Mouse (Mus musculus) ES-Bruce4 (cell line): ENCODE measurements around the gene Paf1. TPM values are rescaled to one million over a fixed set of nuclear protein-coding genes. Genes with fewer than 3 reads are reported as not detected.
A peak's percentile ranks its signal among the peaks of the same experiment; 100 is the strongest.

Experiments
- H3K27ac ChIP-seq: 2 replicates; pipeline ENCODE4 v1.5.1; 2012; ENCODE audit warnings: low read length, inconsistent platforms; ENCODE audit not compliant: insufficient read depth
- H3K27me3 ChIP-seq: 2 replicates; pipeline ENCODE4 v1.6.1; 2012; ENCODE audit warnings: mild to moderate bottlenecking, low read length, inconsistent platforms; ENCODE audit not compliant: control insufficient read depth, poor library complexity, insufficient read depth, severe bottlenecking
- H3K36me3 ChIP-seq: 2 replicates; pipeline ENCODE4 v1.6.1; 2012; ENCODE audit warnings: inconsistent platforms, mild to moderate bottlenecking, low read length, moderate library complexity; ENCODE audit not compliant: control insufficient read depth, poor library complexity, insufficient read depth, severe bottlenecking
- H3K4me1 ChIP-seq: one replicate; pipeline ENCODE4 v1.8.1; 2011; ENCODE audit warnings: low read length; ENCODE audit not compliant: control insufficient read depth, insufficient read depth
- H3K4me3 ChIP-seq: 2 replicates; pipeline ENCODE4 v1.5.1; 2011; ENCODE audit warnings: low read depth, mild to moderate bottlenecking, low read length
- H3K9ac ChIP-seq: 2 replicates; pipeline ENCODE4 v1.6.1; 2012; ENCODE audit warnings: low read depth, mild to moderate bottlenecking, inconsistent platforms; ENCODE audit not compliant: poor library complexity, severe bottlenecking
- H3K9me3 ChIP-seq: replicated peaks from 2 replicates; pipeline ENCODE4 v1.6.1; 2012; ENCODE audit warnings: mild to moderate bottlenecking, low read length, inconsistent platforms; ENCODE audit not compliant: control insufficient read depth, poor library complexity, insufficient read depth, severe bottlenecking
- CTCF ChIP-seq: IDR thresholded peaks from one replicate; pipeline ENCODE4 v1.8.1; 2011; ENCODE audit warnings: low read depth, low read length
- EP300 ChIP-seq: IDR thresholded peaks from 2 replicates; pipeline ENCODE4 v1.6.1; 2011; ENCODE audit warnings: low read depth, low read length; ENCODE audit not compliant: insufficient read depth
- POLR2A ChIP-seq: IDR thresholded peaks from one replicate; pipeline ENCODE4 v1.8.1; 2011; ENCODE audit warnings: low read length; ENCODE audit not compliant: insufficient read depth
- polyA plus RNA-seq: library from polyadenylated mRNA; stranded (reverse); fragments of >200 nt; gene quantifications from 2 replicates; pipeline ENCODE4 v1.2.4, GENCODE M21; 2011; ENCODE audit warnings: low read depth; ENCODE audit not compliant: missing spikeins, insufficient read depth, insufficient read length

Gene Paf1
- polyA plus RNA-seq, 1 experiment, result 88.7 TPM

DNA sequence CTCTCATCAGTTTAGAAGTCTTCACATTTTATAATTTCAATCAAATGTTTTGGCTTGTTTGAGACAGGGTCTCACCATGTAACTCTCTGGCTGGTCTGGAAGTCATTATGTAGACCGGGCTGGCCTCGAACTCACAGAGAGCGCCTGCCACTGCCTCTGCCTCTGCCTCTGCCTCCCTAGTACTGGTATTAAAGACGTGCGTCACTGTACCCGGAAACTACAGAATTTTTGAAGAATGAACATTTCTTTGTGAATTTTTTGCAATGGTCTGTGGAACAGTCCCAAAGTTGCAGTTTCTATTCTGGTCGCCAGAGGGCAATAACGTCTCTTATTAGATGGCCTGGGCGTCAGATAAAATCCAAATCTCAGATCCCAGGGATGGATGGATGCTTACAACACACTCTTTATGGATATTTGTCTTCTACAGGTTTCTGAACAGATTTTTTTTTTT, 19.6 kb upstream of the Paf1 start:
- peaks cover 5% of the 10 kb centered on the region for H3K4me1 ChIP-seq
- peak overlapping the region; percentile 91 for H3K4me3 ChIP-seq
- no peaks in the 10 kb centered on the region for H3K9me3 ChIP-seq

DNA sequence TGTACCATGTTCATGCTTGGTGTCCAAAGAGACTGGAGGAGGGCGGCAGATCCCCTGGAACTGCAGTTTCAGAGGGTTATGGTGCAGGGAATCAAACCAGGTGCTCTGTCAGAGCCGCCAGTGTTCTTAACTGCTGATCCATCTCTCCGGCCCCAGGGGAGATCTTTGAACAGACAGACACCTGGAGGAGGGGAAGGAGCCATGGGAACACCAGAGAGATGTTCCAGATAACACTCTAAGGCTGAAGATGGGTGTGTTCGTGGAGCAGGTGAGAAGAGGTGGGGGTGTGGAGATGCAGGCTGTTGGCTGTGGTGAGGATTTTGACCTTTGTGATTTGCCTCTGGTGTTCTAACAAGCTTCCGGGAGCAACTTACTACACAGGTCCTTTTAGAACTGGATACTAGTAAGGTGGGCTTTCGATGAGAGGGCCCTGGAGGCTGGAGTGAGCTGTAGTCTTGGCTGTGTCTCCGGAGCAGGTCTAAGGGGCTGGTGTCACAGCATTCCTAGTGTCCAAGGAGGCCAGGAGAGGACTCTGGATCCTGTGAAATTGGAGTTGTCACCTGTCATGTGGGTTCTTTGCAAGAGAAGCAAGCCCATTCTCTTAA, 18.8 kb upstream of the Paf1 start:
- H3K4me3 ChIP-seq, result no peak overlapping the region
- no peaks in the 10 kb centered on the region for H3K9me3 ChIP-seq
- H3K36me3 ChIP-seq, result peaks cover 4% of the 10 kb centered on the region
- no peak overlapping the region for H3K9ac ChIP-seq
- no peaks in the 10 kb centered on the region for H3K27me3 ChIP-seq
- 0 out of 2 replicates have a peak overlapping the region, but pooled peaks have one; percentile 39 for H3K27ac ChIP-seq
- peaks cover 5% of the 10 kb centered on the region for H3K4me1 ChIP-seq
- TF ChIP-seq CTCF (no peak), EP300 (no peak), POLR2A (no peak)

More for the DNA sequence above, 19.6 kb upstream of the Paf1 start:
- peaks cover 4% of the 10 kb centered on the region for H3K36me3 ChIP-seq
- H3K27me3 ChIP-seq, result no peaks in the 10 kb centered on the region
- no peak for TF ChIP-seq POLR2A
- no peak for TF ChIP-seq EP300
- peak; percentile 1 for TF ChIP-seq CTCF
- H3K27ac ChIP-seq, result peak overlapping the region; percentile 76; the same call in 1 of the 2 replicates
- H3K9ac ChIP-seq, result peak overlapping the region; percentile 66

DNA sequence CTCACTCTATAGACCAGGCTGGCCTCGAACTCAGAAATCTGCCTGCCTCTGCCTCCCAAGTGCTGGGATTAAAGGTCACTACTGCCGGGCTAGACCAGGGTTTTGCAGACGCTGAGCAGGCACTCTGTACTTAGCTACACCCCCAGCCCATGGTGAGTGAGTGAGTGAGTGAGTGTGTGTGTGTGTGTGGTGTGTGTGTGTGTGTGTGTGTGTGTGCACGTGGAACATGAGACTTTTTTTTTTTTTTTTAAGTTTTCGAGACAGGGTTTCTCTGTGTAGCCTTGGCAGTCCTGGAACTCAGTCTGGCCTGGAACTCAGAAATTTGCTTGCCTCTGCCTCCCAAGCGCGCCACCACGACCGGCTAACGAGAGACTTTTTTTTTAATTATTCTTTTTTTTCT, 18.1 kb upstream of the Paf1 start:
- Histone ChIP-seq H3K4me1 (peaks cover 5% of the 10 kb centered on the region), H3K27me3 (no peaks in the 10 kb centered on the region), H3K27ac (peak overlapping the region; percentile 97), H3K4me3 (no peak overlapping the region), H3K36me3 (peaks cover 4% of the 10 kb centered on the region), H3K9ac (peak overlapping the region; percentile 95), H3K9me3 (no peaks in the 10 kb centered on the region)
- TF ChIP-seq EP300 (no peak), CTCF (no peak), POLR2A (no peak)

DNA sequence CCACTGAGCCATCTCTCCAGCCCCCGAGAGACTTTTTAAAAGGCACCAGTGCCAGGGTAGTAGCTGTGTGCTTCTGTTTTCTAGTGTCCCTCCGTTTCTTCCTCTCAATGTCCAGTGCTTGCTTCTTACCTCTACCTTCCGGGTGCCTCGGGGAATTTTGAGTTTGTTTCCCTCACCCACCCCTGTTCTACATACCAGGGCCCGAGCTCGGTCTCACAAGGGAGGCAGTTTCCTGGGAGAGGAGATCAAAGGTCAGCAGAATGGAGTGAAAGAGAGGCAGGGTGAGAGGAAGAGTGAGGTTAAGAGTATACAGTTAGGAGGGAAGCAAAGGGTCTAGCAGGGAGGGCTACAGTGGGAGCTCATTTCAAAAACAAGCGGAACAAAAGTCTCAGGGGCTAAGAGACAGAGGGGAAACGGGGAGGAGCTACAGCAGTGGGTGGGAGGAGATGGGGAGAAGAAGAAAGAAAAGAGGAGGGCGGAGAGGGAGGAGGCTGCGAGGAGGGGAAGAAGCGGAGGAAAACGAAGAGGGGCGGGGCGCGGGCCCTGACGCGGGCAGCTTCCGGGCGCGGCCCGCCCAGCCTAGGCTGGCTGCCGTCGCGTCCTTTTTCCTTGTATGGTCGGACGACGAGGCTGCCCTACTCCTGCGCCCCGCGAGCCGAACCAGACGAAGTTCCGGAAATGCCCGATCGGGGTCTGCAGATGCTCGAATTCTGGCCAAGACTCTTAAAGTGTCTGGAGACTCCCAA, 17.4 kb upstream of the Paf1 start:
- Histone ChIP-seq H3K9ac (peak overlapping the region; percentile 95), H3K27ac (peak overlapping the region; percentile 97), H3K4me1 (peaks cover 5% of the 10 kb centered on the region), H3K27me3 (no peaks in the 10 kb centered on the region), H3K4me3 (peak overlapping the region; percentile 87), H3K9me3 (no peaks in the 10 kb centered on the region), H3K36me3 (peaks cover 4% of the 10 kb centered on the region)
- TF ChIP-seq EP300, result 0 out of 2 replicates have a peak, but pooled peaks have one; percentile 26
- TF ChIP-seq CTCF, result no peak
- peak; percentile 53 for TF ChIP-seq POLR2A

DNA sequence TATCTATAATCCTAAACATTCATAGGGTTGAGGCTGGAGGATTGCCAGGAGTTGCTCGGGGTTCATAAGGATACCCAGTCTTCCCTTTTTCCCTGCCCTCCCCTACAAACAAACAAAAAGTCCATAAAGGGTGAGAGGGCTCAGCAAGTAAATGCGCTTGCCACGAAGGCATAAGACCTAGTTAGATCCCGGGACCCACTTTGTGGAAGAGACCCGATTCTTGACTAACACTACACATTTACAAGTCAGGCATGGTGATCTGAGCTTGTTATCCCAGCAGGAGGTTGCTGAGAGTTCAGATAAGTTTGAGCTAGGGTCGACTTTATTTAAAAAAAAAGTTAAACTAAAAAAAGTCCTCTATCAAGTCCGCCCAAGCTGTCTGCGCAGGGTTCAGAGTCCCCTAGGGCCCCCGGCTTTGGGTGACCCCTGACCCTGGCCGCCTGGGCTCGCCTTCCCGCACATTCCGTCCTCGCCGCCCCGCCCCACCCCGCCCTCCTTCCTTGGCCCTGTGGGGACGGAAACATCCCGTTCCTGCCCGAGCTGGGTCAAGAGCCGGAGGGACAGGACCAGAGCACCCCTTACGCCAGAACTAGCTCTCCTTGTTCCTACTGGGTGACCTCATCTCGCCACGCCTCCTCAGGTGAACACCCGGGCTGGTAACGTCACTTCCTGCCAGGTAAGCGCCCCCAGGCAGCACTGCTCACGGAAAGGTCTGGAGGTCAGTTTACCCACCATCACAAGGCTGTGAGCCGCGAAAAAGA, 16.6 kb upstream of the Paf1 start:
- Histone ChIP-seq H3K4me1 (peaks cover 2% of the 10 kb centered on the region), H3K4me3 (peak overlapping the region; percentile 62), H3K36me3 (peaks cover 4% of the 10 kb centered on the region), H3K27ac (peak overlapping the region; percentile 97), H3K9me3 (no peaks in the 10 kb centered on the region), H3K27me3 (no peaks in the 10 kb centered on the region), H3K9ac (peak overlapping the region; percentile 95)
- TF ChIP-seq EP300 (peak; percentile 90), POLR2A (peak; percentile 92), CTCF (no peak)
